Mouse (Mus musculus) forebrain, embryonic 16.5 days (tissue): Measurements from ENCODE around the gene Zdhhc9. TPM values are rescaled to one million over a fixed set of nuclear protein-coding genes. Genes with fewer than 3 reads are reported as not detected.
A peak's percentile ranks its signal among the peaks of the same experiment; 100 is the strongest.
"Not testable (repeated sequence)": the region's sequence is repeated elsewhere in the genome, so short reads cannot be mapped to it uniquely, and the experiment has no call there.

Experiments used
- ATAC-seq: fragments of 200-750 bp; cut with Nextera tagmentation; 2 replicates; pipeline ENCODE4 v1.8.0; 2017; ENCODE audit warnings: mild to moderate bottlenecking, moderate library complexity
- H3K27ac ChIP-seq: fragments of 300-500 bp; sonication (generic); 2 replicates; pipeline ENCODE4 v1.5.1; 2014; ENCODE audit warnings: low read length, control low read depth
- H3K27me3 ChIP-seq: fragments of 300-500 bp; sonication (generic); replicated peaks from 2 replicates; pipeline ENCODE4 v1.6.1; 2014; ENCODE audit warnings: low read length; ENCODE audit not compliant: control insufficient read depth, insufficient read depth
- H3K36me3 ChIP-seq: fragments of 300-500 bp; sonication (generic); 2 replicates; pipeline ENCODE4 v1.6.1; 2014; ENCODE audit not compliant: control insufficient read depth, insufficient read depth
- H3K4me1 ChIP-seq: fragments of 300-500 bp; sonication (generic); replicated peaks from 2 replicates; pipeline ENCODE4 v1.6.1; 2014; ENCODE audit warnings: low read length; ENCODE audit not compliant: control insufficient read depth, insufficient read depth
- H3K4me2 ChIP-seq: fragments of 300-500 bp; sonication (generic); 2 replicates; pipeline ENCODE4 v1.6.1; 2014; ENCODE audit warnings: mild to moderate bottlenecking, low read length, control low read depth
- H3K4me3 ChIP-seq: fragments of 300-500 bp; sonication (generic); replicated peaks from 2 replicates; pipeline ENCODE4 v1.5.1; 2014; ENCODE audit warnings: mild to moderate bottlenecking, low read length, control low read depth
- H3K9ac ChIP-seq: fragments of 300-500 bp; sonication (generic); replicated peaks from 2 replicates; pipeline ENCODE4 v1.6.1; 2014; ENCODE audit warnings: low read depth, low read length, control low read depth
- H3K9me3 ChIP-seq: fragments of 300-500 bp; sonication (generic); 2 replicates; pipeline ENCODE4 v1.6.1; 2016; ENCODE audit warnings: low read length; ENCODE audit not compliant: control insufficient read depth
- WGBS: fragments of 180-500 bp; shearing (Covaris S2); extraction: QIAGEN DNeasy Blood & Tissue Kit; methylation state at CpG from one replicate; pipeline ENCODE4 v1.1.7; 2014; 5-methylcytosine and 5-hydroxymethylcytosine counted together
- polyA plus RNA-seq: library from polyadenylated mRNA; unstranded; fragments of >200 nt; fragmentation: Nextera tagmentation; extraction: Ambion mirVana; gene quantifications from 2 replicates; pipeline ENCODE4 v1.2.1, GENCODE M21; 2015

Gene Zdhhc9
- polyA plus RNA-seq, result 7.8 and 8.9 TPM in 2 replicates

DNA sequence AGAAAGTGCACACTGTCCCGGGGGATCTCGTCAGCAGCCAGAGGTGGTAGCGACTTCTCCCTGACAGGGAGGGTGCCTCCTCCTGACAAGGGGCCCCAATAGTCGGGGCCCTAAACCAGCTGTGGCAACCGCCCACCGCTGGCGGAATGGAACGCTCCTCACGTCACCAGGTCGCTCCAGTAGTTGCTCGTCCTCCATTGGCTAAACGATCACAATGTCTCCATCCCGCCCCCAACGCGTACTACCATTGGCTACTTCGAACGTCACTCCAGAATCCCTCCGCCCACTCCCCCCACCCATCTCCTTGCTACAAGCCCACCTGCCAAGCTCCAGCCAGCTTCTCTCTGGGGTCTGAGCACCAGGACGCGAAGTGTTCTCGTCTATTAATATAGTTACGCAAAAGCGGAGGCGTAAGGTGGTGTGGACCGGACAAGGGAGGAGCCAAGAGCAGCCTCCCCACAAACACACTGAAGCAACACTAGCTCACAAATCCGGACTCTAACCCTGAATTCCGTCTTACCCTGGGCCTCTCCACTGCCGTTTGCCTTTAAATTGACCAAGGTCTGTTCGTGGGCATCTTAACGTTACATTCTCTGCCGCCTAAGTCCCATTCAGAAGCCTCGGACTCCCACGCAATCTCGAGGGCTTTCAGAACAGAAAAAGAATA lies at the start of gene Zdhhc9:
Gene Zdhhc9 (minus strand): TSS at position 360 of the 667 bp plus-strand sequence.
- no peaks in the 10 kb centered on the region for H3K36me3 ChIP-seq
- H3K4me1 ChIP-seq, result peaks cover 12% of the 10 kb centered on the region; the same call in 1 of the 2 replicates
- H3K27ac ChIP-seq, result peak within 1 kb of the TSS; percentile 71
- H3K4me3 ChIP-seq, result peak within 1 kb of the TSS; percentile 68
- no peaks in the 10 kb centered on the region for H3K27me3 ChIP-seq
- ATAC-seq, result peak; percentile 99
- H3K9ac ChIP-seq, result peak within 1 kb of the TSS; percentile 78
- 20% methylated on average over 31 of the region's 34 CpGs for WGBS
- H3K4me2 ChIP-seq, result peak within 1 kb of the TSS; percentile 58
- H3K9me3 ChIP-seq, result no peaks in the 10 kb centered on the region

GRCm38 (mm10) chrX:48257011-48257410 lies 48.3 kb upstream of the Zdhhc9 start:
- Histone ChIP-seq H3K9ac (peak overlapping the region; percentile 51), H3K9me3 (no peaks in the 10 kb centered on the region), H3K4me3 (peak overlapping the region; percentile 64), H3K36me3 (no peaks in the 10 kb centered on the region), H3K4me2 (peak overlapping the region; percentile 57), H3K4me1 (peaks cover 5% of the 10 kb centered on the region; the same call in 1 of the 2 replicates), H3K27me3 (no peaks in the 10 kb centered on the region), H3K27ac (peak overlapping the region; percentile 56; the same call in 1 of the 2 replicates)
- no peak for ATAC-seq
- 18% methylated on average over 16 of the region's 16 CpGs for WGBS

DNA sequence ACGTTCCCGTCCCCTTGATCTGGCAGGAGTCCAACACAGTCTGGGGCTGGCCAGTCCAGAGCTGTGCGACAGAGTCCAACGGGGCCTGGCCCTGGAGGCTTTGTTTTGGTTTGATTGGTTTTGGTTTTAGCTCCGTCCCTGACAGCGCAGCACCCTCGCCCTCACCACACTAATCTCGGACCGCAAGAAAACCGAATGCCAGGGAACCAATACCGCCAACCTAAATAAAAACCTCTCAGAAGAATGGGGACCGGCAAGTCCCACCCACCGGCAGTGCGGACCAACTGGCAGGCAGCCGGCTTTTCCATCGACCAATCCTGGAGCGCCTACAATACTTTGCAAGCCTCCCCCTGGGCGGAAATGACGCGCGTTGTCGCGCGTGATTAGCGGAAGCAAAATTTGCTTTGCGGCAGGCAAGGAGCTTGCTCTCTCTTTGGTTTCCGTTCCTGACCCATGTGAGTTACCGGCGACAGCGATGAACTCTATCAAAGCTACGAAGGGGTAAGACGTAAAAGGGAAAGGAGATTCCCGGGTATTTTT lies 47.9 kb upstream of the Zdhhc9 start, which contains the start of gene Utp14a:
Gene Utp14a (plus strand): TSS at position 395 of the 540 bp plus-strand sequence.
- H3K27ac ChIP-seq, result peak within 1 kb of the TSS; percentile 83
- peak within 1 kb of the TSS; percentile 67 for H3K4me2 ChIP-seq
- H3K4me1 ChIP-seq, result peaks cover 5% of the 10 kb centered on the region; the same call in 1 of the 2 replicates
- H3K9ac ChIP-seq, result peak within 1 kb of the TSS; percentile 59
- peak within 1 kb of the TSS; percentile 64 for H3K4me3 ChIP-seq
- no peaks in the 10 kb centered on the region for H3K27me3 ChIP-seq
- no peaks in the 10 kb centered on the region for H3K9me3 ChIP-seq
- peak; percentile 99 for ATAC-seq
- 11% methylated on average over 33 of the region's 33 CpGs for WGBS
- H3K36me3 ChIP-seq, result no peaks in the 10 kb centered on the region

GRCm38 (mm10) chrX:48255830-48256428 lies 47.3 kb upstream of the Zdhhc9 start:
- Histone ChIP-seq H3K27me3 (no peaks in the 10 kb centered on the region), H3K36me3 (no peaks in the 10 kb centered on the region), H3K4me2 (peak overlapping the region; percentile 67), H3K9ac (peak overlapping the region; percentile 59), H3K9me3 (no peaks in the 10 kb centered on the region), H3K4me3 (peak overlapping the region; percentile 64), H3K27ac (peak overlapping the region; percentile 83), H3K4me1 (peaks cover 5% of the 10 kb centered on the region; the same call in 1 of the 2 replicates)
- ATAC-seq, result peak; percentile 72
- WGBS, result 22% methylated on average over 18 of the region's 18 CpGs

GRCm38 (mm10) chrX:48234417-48234816 lies 25.7 kb upstream of the Zdhhc9 start:
- H3K4me1 ChIP-seq, result no peaks in the 10 kb centered on the region
- H3K4me2 ChIP-seq, result no peak overlapping the region
- no peak overlapping the region for H3K27ac ChIP-seq
- H3K36me3 ChIP-seq, result no peaks in the 10 kb centered on the region
- H3K9me3 ChIP-seq, result no peaks in the 10 kb centered on the region
- no peaks in the 10 kb centered on the region for H3K27me3 ChIP-seq
- H3K9ac ChIP-seq, result no peak overlapping the region
- WGBS, result 76% methylated on average over 7 of the region's 7 CpGs
- no peak overlapping the region for H3K4me3 ChIP-seq
- ATAC-seq, result no peak

GRCm38 (mm10) chrX:48226225-48226624 lies 17.5 kb upstream of the Zdhhc9 start:
- H3K9ac ChIP-seq, result no peak overlapping the region
- 86% methylated on average over 7 of the region's 7 CpGs for WGBS
- H3K4me3 ChIP-seq, result no peak overlapping the region
- no peaks in the 10 kb centered on the region for H3K4me1 ChIP-seq
- H3K36me3 ChIP-seq, result no peaks in the 10 kb centered on the region
- no peak overlapping the region for H3K27ac ChIP-seq
- no peak for ATAC-seq
- H3K9me3 ChIP-seq, result no peaks in the 10 kb centered on the region
- no peak overlapping the region for H3K4me2 ChIP-seq
- H3K27me3 ChIP-seq, result no peaks in the 10 kb centered on the region

DNA sequence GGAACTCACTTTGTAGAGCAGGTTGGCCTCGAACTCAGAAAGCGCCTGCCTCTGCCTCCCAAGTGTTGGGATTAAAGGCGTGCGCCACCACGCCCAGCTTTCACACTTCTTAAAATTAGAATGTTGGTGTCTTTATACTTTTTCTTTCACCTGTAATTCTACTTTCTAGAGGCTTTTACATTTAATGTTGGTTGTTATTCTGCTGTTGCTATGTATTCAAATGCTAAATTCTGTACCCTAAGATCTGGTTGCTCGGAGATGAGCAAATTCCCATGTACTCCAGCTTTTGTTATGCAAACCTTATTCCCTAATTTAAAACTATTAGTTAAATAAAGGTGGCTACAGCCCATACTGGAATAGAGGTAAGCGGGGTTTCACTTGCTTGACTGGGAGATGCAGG lies 14.0 kb upstream of the Zdhhc9 start:
- no peaks in the 10 kb centered on the region for H3K9me3 ChIP-seq
- no peaks in the 10 kb centered on the region for H3K36me3 ChIP-seq
- H3K27ac ChIP-seq, result no peak overlapping the region
- H3K4me1 ChIP-seq, result no peaks in the 10 kb centered on the region
- H3K4me3 ChIP-seq, result no peak overlapping the region
- no peak overlapping the region for H3K9ac ChIP-seq
- WGBS, result 65% methylated on average over 7 of the region's 7 CpGs
- H3K4me2 ChIP-seq, result no peak overlapping the region
- no peaks in the 10 kb centered on the region for H3K27me3 ChIP-seq
- ATAC-seq, result no peak

- Histone ChIP-seq H3K4me2 (no peak overlapping the region), H3K36me3 (no peaks in the 10 kb centered on the region), H3K27me3 (no peaks in the 10 kb centered on the region), H3K27ac (no peak overlapping the region), H3K9me3 (no peaks in the 10 kb centered on the region), H3K4me3 (no peak overlapping the region), H3K4me1 (no peaks in the 10 kb centered on the region), H3K9ac (no peak overlapping the region)
- ATAC-seq, result no peak
- WGBS, result 82% methylated on average over 5 of the region's 5 CpGs
Observed at GRCm38 (mm10) chrX:48219468-48219867, 10.8 kb upstream of the Zdhhc9 start.

GRCm38 (mm10) chrX:48209746-48210145 lies 1.1 kb upstream of the Zdhhc9 start:
- H3K9me3 ChIP-seq, H3K27ac ChIP-seq, H3K27me3 ChIP-seq, H3K9ac ChIP-seq, H3K4me2 ChIP-seq, H3K36me3 ChIP-seq, ATAC-seq, H3K4me3 ChIP-seq: not testable (repeated sequence)
- peaks cover 10% of the 10 kb centered on the region; the same call in 1 of the 2 replicates for H3K4me1 ChIP-seq
- WGBS, result 86% methylated on average over 2 of the region's 4 CpGs
